Mouse (Mus musculus) adrenal gland, postnatal 10 days (tissue): ENCODE measurements around the gene Irs4. TPM values are rescaled to one million over a fixed set of nuclear protein-coding genes. Genes with fewer than 3 reads are reported as not detected.

ENCODE experiments used
- DNase-seq: peaks from one replicate; pipeline ENCODE4 v3.0.0; 2021; ENCODE audit warnings: mixed read lengths
- long read RNA-seq, 2 experiments: library from polyadenylated mRNA; stranded (forward); transcript quantifications; one replicate each; pipeline ENCODE4 v2.0.0; 2021
- total RNA-seq, 2 experiments: library from RNA; stranded (reverse); gene quantifications; 2 replicates each; pipeline ENCODE4 v1.2.3; 2021

Irs4 gene
- total RNA-seq: 1 to 10 TPM in 1 of 2 experiments, under 1 TPM in 1; 0.42 to 1.6 TPM
- long read RNA-seq, experiment 1: 0 reads
- long read RNA-seq, experiment 2: 0 reads

GRCm38 (mm10) chrX:141724937-141725918 is at the start of gene Irs4:
Gene Irs4, minus strand, starts transcription at chrX:141725263.
- DNase-seq: no peak

GRCm38 (mm10) chrX:141750360-141750759 is 25.3 kb upstream of the Irs4 start:
- DNase-seq: no peak

GRCm38 (mm10) chrX:141729570-141729969 is 4.5 kb upstream of the Irs4 start:
- no peak for DNase-seq

- peak; percentile 4 for DNase-seq
These were observed 622 bp downstream of the Irs4 start for GRCm38 (mm10) chrX:141724391-141724891.

- DNase-seq: peak; percentile 4
These were observed 1.1 kb downstream of the Irs4 start for GRCm38 (mm10) chrX:141723936-141724335.

- DNase-seq: peak; percentile 18
These were observed 3.3 kb downstream of the Irs4 start for GRCm38 (mm10) chrX:141721725-141722124.

Other genes starting within 250 kb of the Irs4 start
- gene Col4a5, start 249.9 kb downstream of the Irs4 start, total RNA-seq: 10 to 100 TPM; 29.8 to 33.4 TPM
- not detected for gene Gm15294, start 150.0 kb upstream of the Irs4 start, total RNA-seq